Mouse (Mus musculus): ENCODE measurements around the gene Kif1bp.

DNA sequence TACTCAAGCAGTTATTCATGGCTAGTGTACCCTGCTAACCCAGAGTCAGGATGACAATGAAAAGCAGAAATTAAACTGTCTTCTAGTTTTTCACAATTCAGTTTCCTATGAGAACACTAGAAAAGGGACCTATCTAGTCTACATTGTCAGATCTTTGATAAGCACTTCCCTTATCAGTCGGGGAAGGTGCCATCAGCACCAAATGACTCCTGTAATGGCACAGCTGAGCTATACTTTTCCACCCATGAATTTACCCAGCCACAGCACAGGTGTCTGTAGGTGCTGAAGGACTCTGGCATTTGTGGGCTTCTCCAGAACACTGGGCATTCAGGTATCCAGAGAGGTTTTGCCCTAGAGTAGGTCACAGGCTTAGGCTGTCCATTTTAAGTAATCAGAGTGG is 5.0 kb upstream of the Kif1bp start:
- TF ChIP-seq ZNF384 (IDR thresholded peaks at IDR 0.05; ENCODE audit: low read depth, low read length) = no peak
- no peak for TF ChIP-seq HCFC1 (IDR thresholded peaks at IDR 0.05; ENCODE audit: borderline replicate concordance, insufficient read depth, low read length)
- TF ChIP-seq CHD2 (IDR thresholded peaks at IDR 0.05; ENCODE audit: low read depth, low read length) = no peak

Measured in ES-E14 (cell line).